Mouse (Mus musculus): ENCODE measurements at regions not wholly inside any gene's neighbourhood (a gene's known extent, or its start where the extent isn't known, plus 50 kb on each side); places are given as distances from the start of the nearest gene placed in this dataset.
A peak's percentile ranks its signal among the peaks of the same experiment; 100 is the strongest.
"Not testable (repeated sequence)": the region's sequence is repeated elsewhere in the genome, so short reads cannot be mapped to it uniquely, and the experiment has no call there.

DNA sequence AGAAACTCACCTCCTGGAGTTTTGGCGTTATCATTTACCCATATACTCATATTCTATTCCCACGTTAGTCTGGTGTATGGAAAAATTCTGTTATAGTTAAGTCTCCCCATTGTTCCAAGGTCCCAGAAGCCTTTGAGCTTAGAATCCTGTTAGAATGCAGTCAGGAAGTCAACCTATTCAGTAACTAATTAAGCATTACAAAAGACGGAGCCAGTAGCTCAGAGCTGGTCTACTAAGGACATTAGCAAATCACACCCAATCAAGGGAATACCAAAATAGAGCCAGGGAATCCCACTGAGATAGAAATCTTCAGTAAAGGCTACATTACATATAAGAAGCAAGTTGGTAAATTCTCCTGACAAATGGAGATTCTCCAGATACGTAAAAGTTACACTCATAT, 344.3 kb upstream of the Gm28269 start:
- not testable (repeated sequence) for TF ChIP-seq CTCF (conservative IDR thresholded peaks at IDR 0.05; ENCODE audit: low read length)
- TF ChIP-seq POU5F1 (IDR thresholded peaks at IDR 0.05; ENCODE audit: borderline replicate concordance, low read length) (peak; percentile 41; the same call in 1 of the 2 replicates), NANOG (IDR thresholded peaks at IDR 0.05; ENCODE audit: borderline replicate concordance, low read length) (peak; percentile 11; the same call in 1 of the 2 replicates)

All from E14TG2a.4 (cell line).